Mouse (Mus musculus): ENCODE measurements around the gene Cacng1. TPM values are rescaled to one million over a fixed set of nuclear protein-coding genes. Genes with fewer than 3 reads are reported as not detected.

The Cacng1 gene
- polyA plus RNA-seq, 1 experiment from 2014 or later = not detected

GRCm38 (mm10) chr11:107693338-107693737 is 23.0 kb downstream of the Cacng1 start:
- no peaks in the 10 kb centered on the region for H3K9me3 ChIP-seq (replicated peaks; ENCODE audit: control insufficient read depth, low read length)
- WGBS (ENCODE audit: insufficient replicate concordance) = 81% methylated on average over 6 of the region's 6 CpGs
- no peak for ATAC-seq (replicated peaks; ENCODE audit: insufficient number of reproducible peaks, low FRiP score, low TSS enrichment)
- peaks cover 2% of the 10 kb centered on the region; the same call in 1 of the 2 replicates for H3K36me3 ChIP-seq (ENCODE audit: control insufficient read depth, insufficient read depth, low read length)
- H3K4me1 ChIP-seq (ENCODE audit: control insufficient read depth, insufficient read depth, low read length) = no peaks in the 10 kb centered on the region
- H3K27ac ChIP-seq (ENCODE audit: low read depth, low read length) = no peak overlapping the region
- H3K4me3 ChIP-seq (ENCODE audit: low read depth, low read length) = no peak overlapping the region
- H3K4me2 ChIP-seq = no peak overlapping the region
- no peak overlapping the region for H3K9ac ChIP-seq (ENCODE audit: low read depth, low read length)
- H3K27me3 ChIP-seq (ENCODE audit: control insufficient read depth, insufficient read depth, low read length) = no peaks in the 10 kb centered on the region

DNA sequence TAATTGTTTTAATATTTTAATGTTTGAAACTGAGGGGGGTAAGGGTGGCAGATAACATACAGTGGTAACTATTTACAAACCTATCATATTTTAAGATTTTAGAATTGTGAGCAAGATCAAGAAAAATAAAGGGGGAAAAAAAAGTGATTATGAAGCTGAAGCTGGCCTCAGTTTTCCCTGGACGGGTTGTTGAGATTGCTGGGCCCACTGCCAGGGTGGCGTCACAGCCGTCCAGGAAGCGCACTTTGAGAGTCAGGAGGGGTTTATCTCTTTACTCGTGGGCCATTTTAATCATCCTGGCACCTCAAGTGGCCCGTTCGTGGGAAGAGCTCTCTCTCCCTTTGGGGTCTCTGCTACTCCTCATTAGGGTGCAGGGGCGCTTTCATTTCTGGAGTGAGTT is 24.8 kb downstream of the Cacng1 start:
- Histone ChIP-seq H3K27ac (ENCODE audit: low read depth, low read length) (no peak overlapping the region), H3K9me3 (replicated peaks; ENCODE audit: control insufficient read depth, low read length) (no peaks in the 10 kb centered on the region), H3K9ac (ENCODE audit: low read depth, low read length) (no peak overlapping the region), H3K27me3 (ENCODE audit: control insufficient read depth, insufficient read depth, low read length) (no peaks in the 10 kb centered on the region), H3K4me2 (no peak overlapping the region), H3K4me1 (ENCODE audit: control insufficient read depth, insufficient read depth, low read length) (no peaks in the 10 kb centered on the region), H3K4me3 (ENCODE audit: low read depth, low read length) (no peak overlapping the region), H3K36me3 (ENCODE audit: control insufficient read depth, insufficient read depth, low read length) (peaks cover 6% of the 10 kb centered on the region)
- WGBS (ENCODE audit: insufficient replicate concordance) = 52% methylated on average over 8 of the region's 8 CpGs
- no peak for ATAC-seq (replicated peaks; ENCODE audit: insufficient number of reproducible peaks, low FRiP score, low TSS enrichment)

GRCm38 (mm10) chr11:107688480-107688879 is 27.8 kb downstream of the Cacng1 start:
- H3K9ac ChIP-seq (ENCODE audit: low read depth, low read length) = no peak overlapping the region
- no peak for ATAC-seq (replicated peaks; ENCODE audit: insufficient number of reproducible peaks, low FRiP score, low TSS enrichment)
- H3K4me1 ChIP-seq (ENCODE audit: control insufficient read depth, insufficient read depth, low read length) = no peaks in the 10 kb centered on the region
- H3K27ac ChIP-seq (ENCODE audit: low read depth, low read length) = no peak overlapping the region
- H3K9me3 ChIP-seq (replicated peaks; ENCODE audit: control insufficient read depth, low read length) = no peaks in the 10 kb centered on the region
- H3K36me3 ChIP-seq (ENCODE audit: control insufficient read depth, insufficient read depth, low read length) = peaks cover 9% of the 10 kb centered on the region
- no peak overlapping the region for H3K4me3 ChIP-seq (ENCODE audit: low read depth, low read length)
- H3K27me3 ChIP-seq (ENCODE audit: control insufficient read depth, insufficient read depth, low read length) = no peaks in the 10 kb centered on the region
- no peak overlapping the region for H3K4me2 ChIP-seq
- 94% methylated on average over 10 of the region's 10 CpGs for WGBS (ENCODE audit: insufficient replicate concordance)

- Histone ChIP-seq H3K36me3 (ENCODE audit: control insufficient read depth, insufficient read depth, low read length) (peaks cover 9% of the 10 kb centered on the region), H3K4me3 (ENCODE audit: low read depth, low read length) (no peak overlapping the region)
- ATAC-seq (replicated peaks; ENCODE audit: insufficient number of reproducible peaks, low FRiP score, low TSS enrichment) = no peak
These were observed 30.0 kb downstream of the Cacng1 start for GRCm38 (mm10) chr11:107686290-107686689.

DNA sequence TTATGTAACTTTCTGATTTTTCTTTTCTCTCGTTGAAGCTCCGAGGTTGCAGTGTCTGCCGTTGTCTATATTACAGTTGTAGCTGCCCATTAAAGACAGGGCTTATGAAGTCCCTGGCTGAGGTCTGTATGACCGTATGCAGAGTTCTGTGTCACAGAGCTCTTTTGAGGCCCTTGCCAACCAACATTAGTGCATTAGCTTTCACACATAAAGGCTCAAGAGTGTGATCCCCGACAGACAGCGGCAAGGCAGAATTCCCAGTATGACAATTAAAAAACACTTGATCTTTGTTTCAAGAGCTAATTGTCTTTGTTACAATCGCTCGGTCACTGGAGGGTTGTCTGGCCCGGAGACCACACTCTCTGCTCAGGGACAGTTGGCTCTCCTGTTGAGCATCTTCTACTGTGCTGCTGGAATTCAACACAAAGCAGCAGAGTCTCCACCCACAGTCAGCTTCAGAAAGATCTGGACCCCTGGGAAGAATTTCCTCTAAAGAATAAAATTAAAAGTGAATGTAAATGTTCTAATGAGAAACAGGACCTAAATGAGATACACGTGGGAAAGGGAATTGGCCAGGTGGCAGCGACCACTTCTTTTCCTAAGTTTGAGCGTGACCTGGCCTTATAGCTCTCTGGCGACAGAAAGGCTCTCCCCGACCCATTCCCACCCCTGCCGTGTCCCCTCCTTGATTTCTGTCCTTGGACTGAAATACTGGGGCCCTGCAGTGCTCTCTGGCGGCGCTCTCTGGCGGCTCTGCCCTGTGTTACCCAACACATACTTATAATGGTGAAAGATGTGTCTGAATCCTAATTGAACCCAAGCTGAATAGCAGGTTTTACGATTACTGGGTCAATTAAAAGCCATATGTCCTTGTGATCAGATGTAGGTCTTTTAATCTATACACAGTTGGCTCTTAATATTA is 32.5 kb downstream of the Cacng1 start:
- no peaks in the 10 kb centered on the region for H3K9me3 ChIP-seq (replicated peaks; ENCODE audit: control insufficient read depth, low read length)
- no peak overlapping the region for H3K4me2 ChIP-seq
- no peak overlapping the region for H3K27ac ChIP-seq (ENCODE audit: low read depth, low read length)
- no peak for ATAC-seq (replicated peaks; ENCODE audit: insufficient number of reproducible peaks, low FRiP score, low TSS enrichment)
- WGBS (ENCODE audit: insufficient replicate concordance) = 77% methylated on average over 19 of the region's 19 CpGs
- H3K4me1 ChIP-seq (ENCODE audit: control insufficient read depth, insufficient read depth, low read length) = no peaks in the 10 kb centered on the region
- peaks cover 9% of the 10 kb centered on the region for H3K36me3 ChIP-seq (ENCODE audit: control insufficient read depth, insufficient read depth, low read length)
- no peak overlapping the region for H3K4me3 ChIP-seq (ENCODE audit: low read depth, low read length)
- no peaks in the 10 kb centered on the region for H3K27me3 ChIP-seq (ENCODE audit: control insufficient read depth, insufficient read depth, low read length)
- H3K9ac ChIP-seq (ENCODE audit: low read depth, low read length) = no peak overlapping the region

More at GRCm38 (mm10) chr11:107686290-107686689, 30.0 kb downstream of the Cacng1 start:
- H3K27ac ChIP-seq (ENCODE audit: low read depth, low read length) = no peak overlapping the region
- 80% methylated on average over 20 of the region's 20 CpGs for WGBS (ENCODE audit: insufficient replicate concordance)
- H3K4me1 ChIP-seq (ENCODE audit: control insufficient read depth, insufficient read depth, low read length) = no peaks in the 10 kb centered on the region
- no peaks in the 10 kb centered on the region for H3K27me3 ChIP-seq (ENCODE audit: control insufficient read depth, insufficient read depth, low read length)
- H3K4me2 ChIP-seq = no peak overlapping the region
- H3K9me3 ChIP-seq (replicated peaks; ENCODE audit: control insufficient read depth, low read length) = no peaks in the 10 kb centered on the region
- H3K9ac ChIP-seq (ENCODE audit: low read depth, low read length) = no peak overlapping the region

GRCm38 (mm10) chr11:107682694-107683355 is 33.5 kb downstream of the Cacng1 start:
- Histone ChIP-seq H3K27me3 (ENCODE audit: control insufficient read depth, insufficient read depth, low read length) (no peaks in the 10 kb centered on the region), H3K4me2 (no peak overlapping the region), H3K9me3 (replicated peaks; ENCODE audit: control insufficient read depth, low read length) (no peaks in the 10 kb centered on the region), H3K4me3 (ENCODE audit: low read depth, low read length) (no peak overlapping the region), H3K9ac (ENCODE audit: low read depth, low read length) (no peak overlapping the region), H3K36me3 (ENCODE audit: control insufficient read depth, insufficient read depth, low read length) (peaks cover 5% of the 10 kb centered on the region), H3K27ac (ENCODE audit: low read depth, low read length) (no peak overlapping the region), H3K4me1 (ENCODE audit: control insufficient read depth, insufficient read depth, low read length) (no peaks in the 10 kb centered on the region)
- WGBS (ENCODE audit: insufficient replicate concordance) = 85% methylated on average over 9 of the region's 9 CpGs
- no peak for ATAC-seq (replicated peaks; ENCODE audit: insufficient number of reproducible peaks, low FRiP score, low TSS enrichment)

DNA sequence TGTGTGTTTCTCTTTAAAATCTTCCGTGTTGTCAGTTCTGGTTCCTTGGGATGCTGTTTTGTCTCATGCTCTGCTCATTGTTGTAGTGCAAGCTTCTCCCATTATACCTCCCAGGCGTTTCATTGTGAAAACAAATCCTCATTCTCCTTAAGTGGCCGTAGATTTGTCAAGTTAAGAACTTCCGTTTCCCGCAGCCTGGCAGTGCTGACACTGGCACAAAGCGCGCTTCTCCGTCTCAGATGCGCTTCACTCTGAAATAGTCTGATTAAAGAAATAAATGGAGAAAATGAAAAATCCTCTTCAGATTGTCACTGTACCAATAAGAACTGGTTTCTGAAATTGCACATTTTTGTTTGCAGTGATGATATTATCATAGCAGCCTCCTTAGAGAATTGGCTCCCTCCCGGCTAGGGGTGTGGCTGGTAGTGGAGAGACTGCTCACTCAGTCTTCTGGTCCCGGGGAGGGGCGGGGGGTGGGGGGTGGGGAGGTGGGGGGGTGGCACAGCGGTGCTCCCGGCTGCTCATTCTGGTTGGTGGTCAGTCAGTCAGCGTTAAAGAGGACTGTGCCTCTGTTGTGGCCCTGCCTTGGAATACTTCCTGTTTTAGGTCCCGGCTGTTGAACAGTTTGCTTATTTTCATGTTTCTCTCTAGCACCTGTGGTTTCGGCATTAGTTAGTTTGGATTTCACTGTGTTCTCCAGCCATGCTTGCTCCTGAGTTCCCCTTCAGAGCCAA is 39.9 kb downstream of the Cacng1 start:
- no peak for ATAC-seq (replicated peaks; ENCODE audit: insufficient number of reproducible peaks, low FRiP score, low TSS enrichment)
- Histone ChIP-seq H3K4me1 (ENCODE audit: control insufficient read depth, insufficient read depth, low read length) (no peaks in the 10 kb centered on the region), H3K36me3 (ENCODE audit: control insufficient read depth, insufficient read depth, low read length) (peaks cover 13% of the 10 kb centered on the region), H3K9me3 (replicated peaks; ENCODE audit: control insufficient read depth, low read length) (no peaks in the 10 kb centered on the region), H3K27ac (ENCODE audit: low read depth, low read length) (no peak overlapping the region), H3K4me3 (ENCODE audit: low read depth, low read length) (no peak overlapping the region), H3K4me2 (no peak overlapping the region), H3K9ac (ENCODE audit: low read depth, low read length) (no peak overlapping the region), H3K27me3 (ENCODE audit: control insufficient read depth, insufficient read depth, low read length) (no peaks in the 10 kb centered on the region)
- 77% methylated on average over 17 of the region's 17 CpGs for WGBS (ENCODE audit: insufficient replicate concordance)

GRCm38 (mm10) chr11:107675246-107675645 is 41.1 kb downstream of the Cacng1 start:
- no peak for ATAC-seq (replicated peaks; ENCODE audit: insufficient number of reproducible peaks, low FRiP score, low TSS enrichment)
- 89% methylated on average over 10 of the region's 10 CpGs for WGBS (ENCODE audit: insufficient replicate concordance)
- Histone ChIP-seq H3K27me3 (ENCODE audit: control insufficient read depth, insufficient read depth, low read length) (no peaks in the 10 kb centered on the region), H3K9ac (ENCODE audit: low read depth, low read length) (no peak overlapping the region), H3K36me3 (ENCODE audit: control insufficient read depth, insufficient read depth, low read length) (peaks cover 17% of the 10 kb centered on the region), H3K4me2 (no peak overlapping the region), H3K27ac (ENCODE audit: low read depth, low read length) (no peak overlapping the region), H3K4me3 (ENCODE audit: low read depth, low read length) (no peak overlapping the region), H3K9me3 (replicated peaks; ENCODE audit: control insufficient read depth, low read length) (no peaks in the 10 kb centered on the region), H3K4me1 (ENCODE audit: control insufficient read depth, insufficient read depth, low read length) (no peaks in the 10 kb centered on the region)
